Mouse (Mus musculus): ENCODE measurements around the gene Ccdc153. TPM values are rescaled to one million over a fixed set of nuclear protein-coding genes. Genes with fewer than 3 reads are reported as not detected.

Ccdc153 gene
- total and polyA plus RNA-seq, 3 experiments = not detected

GRCm38 (mm10) chr9:44196354-44196753 is 44.1 kb upstream of the Ccdc153 start:
- peaks cover 1% of the 10 kb centered on the region; the same call in 1 of the 2 replicates for H3K79me2 ChIP-seq (ENCODE audit: control insufficient read depth, insufficient read depth, low read length, poor library complexity)
- no peak overlapping the region for H3K27ac ChIP-seq (ENCODE audit: control insufficient read depth, low read depth, low read length)
- H3K9ac ChIP-seq (ENCODE audit: control insufficient read depth, low read depth, low read length, poor library complexity, severe bottlenecking) = no peak overlapping the region
- peaks cover 5 to 10% of the 10 kb centered on the region in 2 experiments for H3K4me1 ChIP-seq (ENCODE audit: control insufficient read depth in 1 of 2, insufficient read depth in 2 of 2, low read length in 2 of 2)
- peaks cover 4 to 16% of the 10 kb centered on the region in 2 experiments; a peak in 3 of 4 replicates for H3K36me3 ChIP-seq (ENCODE audit: control insufficient read depth in 1 of 2, insufficient read depth in 2 of 2, low read length in 2 of 2)
- DNase-seq (ENCODE audit: low read depth, low spot score) = no peak
- no peak overlapping the region for H3K4me3 ChIP-seq (ENCODE audit: control insufficient read depth in 1 of 2, insufficient read depth in 1 of 2, low read depth in 2 of 2, low read length in 2 of 2)
- no peak for TF ChIP-seq JUND (IDR thresholded peaks at IDR 0.05; ENCODE audit: low read depth, low read length)
- no peak for TF ChIP-seq MXI1 (IDR thresholded peaks at IDR 0.05; ENCODE audit: low read depth, low read length)
- TF ChIP-seq MYB (IDR thresholded peaks at IDR 0.05; ENCODE audit: low read depth, low read length) = no peak
- no peak for TF ChIP-seq SIN3A (IDR thresholded peaks at IDR 0.05; ENCODE audit: low read length)
- TF ChIP-seq NRF1 (IDR thresholded peaks at IDR 0.05; ENCODE audit: insufficient read depth, low read depth, low read length, poor library complexity, severe bottlenecking) = no peak
- TF ChIP-seq TAL1 (IDR thresholded peaks at IDR 0.05; ENCODE audit: low read length) = no peak
- TF ChIP-seq POLR2A (IDR thresholded peaks at IDR 0.05; ENCODE audit: control insufficient read depth in 1 of 2, insufficient read depth in 1 of 2, low read depth in 1 of 2, low read length in 2 of 2, poor library complexity in 1 of 2) = no peak
- TF ChIP-seq POLR2AphosphoS5 (IDR thresholded peaks at IDR 0.05; ENCODE audit: borderline replicate concordance, low read depth, low read length) = no peak
- TF ChIP-seq EP300 (IDR thresholded peaks at IDR 0.05; ENCODE audit: low read depth in 1 of 2, low read length in 2 of 2) = no peak
- no peak for TF ChIP-seq RAD21 (IDR thresholded peaks at IDR 0.05; ENCODE audit: low read depth, low read length)
- no peak for TF ChIP-seq MAZ (IDR thresholded peaks at IDR 0.05; ENCODE audit: low read depth, low read length)
- no peaks in the 10 kb centered on the region for H3K27me3 ChIP-seq (ENCODE audit: control insufficient read depth in 1 of 2, insufficient read depth in 2 of 2, low read length in 2 of 2)
- H3K9me3 ChIP-seq (replicated peaks; ENCODE audit: insufficient read depth, low read length) = no peaks in the 10 kb centered on the region

GRCm38 (mm10) chr9:44199166-44199565 is 41.3 kb upstream of the Ccdc153 start:
- no peak for TF ChIP-seq MXI1 (IDR thresholded peaks at IDR 0.05; ENCODE audit: low read depth, low read length)
- TF ChIP-seq GABPA (IDR thresholded peaks at IDR 0.05; ENCODE audit: low read depth, low read length) = no peak
- no peak for TF ChIP-seq RAD21 (IDR thresholded peaks at IDR 0.05; ENCODE audit: low read depth, low read length)
- TF ChIP-seq SIN3A (IDR thresholded peaks at IDR 0.05; ENCODE audit: low read length) = no peak
- DNase-seq (ENCODE audit: low read depth, low spot score) = no peak
- Histone ChIP-seq H3K9ac (ENCODE audit: control insufficient read depth, low read depth, low read length, poor library complexity, severe bottlenecking) (no peak overlapping the region), H3K9me3 (replicated peaks; ENCODE audit: insufficient read depth, low read length) (no peaks in the 10 kb centered on the region), H3K27ac (ENCODE audit: control insufficient read depth, low read depth, low read length) (no peak overlapping the region), H3K4me1 (ENCODE audit: control insufficient read depth in 1 of 2, insufficient read depth in 2 of 2, low read length in 2 of 2) (peaks cover 3 to 5% of the 10 kb centered on the region in 2 experiments), H3K79me2 (ENCODE audit: control insufficient read depth, insufficient read depth, low read length, poor library complexity) (peaks cover 5% of the 10 kb centered on the region; the same call in 1 of the 2 replicates), H3K36me3 (ENCODE audit: control insufficient read depth in 1 of 2, insufficient read depth in 2 of 2, low read length in 2 of 2) (peaks cover 2 to 8% of the 10 kb centered on the region in 2 experiments; a peak in 3 of 4 replicates), H3K4me3 (ENCODE audit: control insufficient read depth in 1 of 2, insufficient read depth in 1 of 2, low read depth in 2 of 2, low read length in 2 of 2) (no peak overlapping the region), H3K27me3 (ENCODE audit: control insufficient read depth in 1 of 2, insufficient read depth in 2 of 2, low read length in 2 of 2) (no peaks in the 10 kb centered on the region)

DNA sequence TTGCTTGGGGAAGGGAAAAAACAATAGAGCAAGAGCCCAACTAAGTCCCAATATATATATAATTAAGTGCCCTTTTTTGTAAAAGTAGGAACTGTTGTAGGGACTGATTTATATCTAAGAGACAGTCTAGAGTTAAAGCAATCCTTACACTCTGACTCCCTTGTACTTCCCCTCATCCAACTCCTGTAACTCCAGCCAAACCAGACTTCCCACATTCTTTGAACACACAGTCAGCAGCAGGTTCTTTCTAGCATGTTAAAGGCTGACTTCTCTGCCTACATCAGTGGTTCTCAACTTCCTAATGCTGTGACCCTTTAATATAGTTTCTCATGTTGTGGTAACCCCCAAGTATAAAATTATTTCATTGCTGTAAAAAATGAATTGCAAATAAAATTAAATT is 40.9 kb upstream of the Ccdc153 start:
- H3K9me3 ChIP-seq (replicated peaks; ENCODE audit: insufficient read depth, low read length) = no peaks in the 10 kb centered on the region
- H3K27me3 ChIP-seq (ENCODE audit: control insufficient read depth in 1 of 2, insufficient read depth in 2 of 2, low read length in 2 of 2) = no peaks in the 10 kb centered on the region
- no peak overlapping the region for H3K4me3 ChIP-seq (ENCODE audit: control insufficient read depth in 1 of 2, insufficient read depth in 1 of 2, low read depth in 2 of 2, low read length in 2 of 2)
- H3K79me2 ChIP-seq (ENCODE audit: control insufficient read depth, insufficient read depth, low read length, poor library complexity) = peaks cover 5% of the 10 kb centered on the region; the same call in 1 of the 2 replicates
- TF ChIP-seq NELFE (IDR thresholded peaks at IDR 0.05; ENCODE audit: low read depth, low read length) (no peak), TCF12 (IDR thresholded peaks at IDR 0.05; ENCODE audit: low read depth, low read length) (no peak), CHD2 (IDR thresholded peaks at IDR 0.05; ENCODE audit: low read length) (no peak), ZC3H11A (IDR thresholded peaks at IDR 0.05; ENCODE audit: low read depth, low read length) (no peak), USF2 (IDR thresholded peaks at IDR 0.05; ENCODE audit: borderline replicate concordance in 1 of 2, insufficient read depth in 1 of 2, low read depth in 1 of 2, low read length in 2 of 2) (no peak), EP300 (IDR thresholded peaks at IDR 0.05; ENCODE audit: low read depth in 1 of 2, low read length in 2 of 2) (no peak), TAL1 (IDR thresholded peaks at IDR 0.05; ENCODE audit: low read length) (no peak), MYB (IDR thresholded peaks at IDR 0.05; ENCODE audit: low read depth, low read length) (no peak), MAFK (IDR thresholded peaks at IDR 0.05; ENCODE audit: borderline replicate concordance, low read depth, low read length) (no peak), USF1 (IDR thresholded peaks at IDR 0.05; ENCODE audit: low read depth, low read length) (no peak)
- peaks cover 0 to 1% of the 10 kb centered on the region in 2 experiments; a peak in 2 of 4 replicates for H3K4me1 ChIP-seq (ENCODE audit: control insufficient read depth in 1 of 2, insufficient read depth in 2 of 2, low read length in 2 of 2)
- peaks cover 2 to 4% of the 10 kb centered on the region in 2 experiments; a peak in 3 of 4 replicates for H3K36me3 ChIP-seq (ENCODE audit: control insufficient read depth in 1 of 2, insufficient read depth in 2 of 2, low read length in 2 of 2)
- no peak overlapping the region for H3K9ac ChIP-seq (ENCODE audit: control insufficient read depth, low read depth, low read length, poor library complexity, severe bottlenecking)
- H3K27ac ChIP-seq (ENCODE audit: control insufficient read depth, low read depth, low read length) = no peak overlapping the region
- DNase-seq (ENCODE audit: low read depth, low spot score) = no peak

All from MEL (cell line).